Comparison of ENCODE assay signal across 15 mouse cellular contexts in the genomic region with DNA sequence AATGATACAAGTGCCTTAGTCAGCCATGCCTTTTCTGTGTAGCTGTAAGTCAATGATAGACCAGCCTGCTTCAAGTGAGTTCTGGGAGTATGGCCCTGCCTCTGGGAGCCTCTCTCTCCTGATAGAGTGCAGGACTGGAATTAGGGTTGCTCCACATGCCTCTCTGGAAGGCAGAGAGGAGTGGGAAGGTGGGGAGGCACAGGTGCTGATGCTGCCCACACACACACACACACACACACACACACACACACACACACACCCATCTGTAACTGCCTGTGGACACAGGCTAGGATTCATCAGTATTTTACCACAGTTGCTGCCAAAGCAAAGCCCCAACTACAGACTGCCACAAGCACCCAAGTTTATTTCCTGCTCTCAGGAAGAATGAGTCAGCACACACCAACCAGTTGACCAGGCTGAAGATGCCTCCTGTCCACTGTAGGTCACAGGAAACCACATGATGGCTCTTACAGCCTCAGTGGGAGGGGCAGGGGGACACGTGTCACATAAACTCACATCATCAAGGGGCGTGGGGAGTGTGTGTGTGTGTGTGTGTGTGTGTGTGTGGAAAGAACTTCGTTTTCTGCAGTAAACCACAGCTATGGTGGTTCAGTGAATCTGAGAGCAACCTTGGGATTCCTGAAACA. TPM values are rescaled to one million over a fixed set of nuclear protein-coding genes. Genes with fewer than 3 reads are reported as not detected.
DNase-seq lines count a peak whose midpoint lies in the region; ATAC-seq and TF ChIP-seq lines count a peak whose summit lies in the region.
"Had no signal": no experiment of that assay in that cellular context is flagged by ENCODE, and none has a peak within 500 bp of the region (broad histone marks: within the 10 kb centered on the region; RNA-seq: fewer than 3 reads in every experiment).

No protein-coding gene starts in this region.

- TF ChIP-seq POLR2A in myocyte (IDR thresholded peaks at IDR 0.05; ENCODE audit: insufficient read length, low read depth): no peak

- intact Hi-C loops in left cerebral cortex, postnatal 14 days (cut with DNase I): no loop called here

- H3K27me3 ChIP-seq in heart, embryonic 14.5 days (ENCODE audit: control insufficient read depth, insufficient read depth, low read length): no peaks in the 10 kb centered on the region
- H3K27me3 ChIP-seq in liver, embryonic 11.5 days (replicated peaks; ENCODE audit: control insufficient read depth, insufficient read depth, low read length): no peaks in the 10 kb centered on the region
- no peaks in the 10 kb centered on the region for H3K27me3 ChIP-seq in myocyte (ENCODE audit: control insufficient read depth, insufficient read depth, insufficient read length)
- H3K27me3 ChIP-seq: heart, embryonic 13.5 days; lung, embryonic 15.5 days; neural tube, embryonic 12.5 days had no signal

- H3K79me2 ChIP-seq in myocyte (ENCODE audit: control insufficient read depth, insufficient read depth): no peaks in the 10 kb centered on the region

- H3K36me3 ChIP-seq in heart, embryonic 14.5 days (ENCODE audit: control insufficient read depth, insufficient read depth, low read length): no peaks in the 10 kb centered on the region
- H3K36me3 ChIP-seq in liver, embryonic 11.5 days (ENCODE audit: control insufficient read depth, insufficient read depth, low read length): no peaks in the 10 kb centered on the region
- H3K36me3 ChIP-seq in myocyte (ENCODE audit: control insufficient read depth, insufficient read depth): no peaks in the 10 kb centered on the region
- H3K36me3 ChIP-seq: heart, embryonic 13.5 days; lung, embryonic 15.5 days; neural tube, embryonic 12.5 days had no signal

- H3K4me2 ChIP-seq in heart, embryonic 14.5 days (ENCODE audit: low read length): no peak overlapping the region
- no peak overlapping the region for H3K4me2 ChIP-seq in liver, embryonic 11.5 days
- H3K4me2 ChIP-seq in myocyte (ENCODE audit: low read depth): peak overlapping the region; percentile 50
- H3K4me2 ChIP-seq: heart, embryonic 13.5 days; lung, embryonic 15.5 days; neural tube, embryonic 12.5 days had no signal

- no peak overlapping the region for H3K9ac ChIP-seq in heart, embryonic 14.5 days (ENCODE audit: low read length)
- no peak overlapping the region for H3K9ac ChIP-seq in liver, embryonic 11.5 days (ENCODE audit: low read depth, low read length)
- H3K9ac ChIP-seq: heart, embryonic 13.5 days; lung, embryonic 15.5 days; neural tube, embryonic 12.5 days had no signal

- H3K4me3 ChIP-seq in heart, embryonic 14.5 days (ENCODE audit: control insufficient read depth in 1 of 2, insufficient read depth in 1 of 2, low read depth in 1 of 2, low read length in 2 of 2): no peak overlapping the region
- H3K4me3 ChIP-seq in liver, embryonic 11.5 days (ENCODE audit: low read depth, low read length): no peak overlapping the region
- no peak overlapping the region for H3K4me3 ChIP-seq in myocyte
- H3K4me3 ChIP-seq: heart, embryonic 13.5 days; lung, embryonic 15.5 days; neural tube, embryonic 12.5 days had no signal

- peaks cover 0 to 4% of the 10 kb centered on the region in 2 experiments; a peak in 1 of 4 replicates for H3K4me1 ChIP-seq in heart, embryonic 14.5 days (ENCODE audit: control insufficient read depth in 2 of 2, insufficient read depth in 2 of 2, low read length in 2 of 2)
- no peaks in the 10 kb centered on the region for H3K4me1 ChIP-seq in liver, embryonic 11.5 days (replicated peaks; ENCODE audit: control insufficient read depth, insufficient read depth, low read length)
- H3K4me1 ChIP-seq: lung, embryonic 15.5 days; neural tube, embryonic 12.5 days had no signal

- ATAC-seq in heart, embryonic 14.5 days (ENCODE audit: insufficient number of reproducible peaks, insufficient read depth, low FRiP score, low read depth): 0 out of 2 replicates have a peak, but pooled peaks have one; percentile 31
- ATAC-seq in liver, embryonic 11.5 days (replicated peaks; ENCODE audit: low FRiP score): 0 out of 2 replicates have a peak, but pooled peaks have one; percentile 31
- no peak for ATAC-seq in erythroid progenitor cell, adult 5-6 weeks (replicated peaks; ENCODE audit: low FRiP score, poor library complexity, severe bottlenecking)
- ATAC-seq: forebrain, embryonic 14.5 days had no signal

- H3ac ChIP-seq in myocyte (ENCODE audit: control insufficient read depth, insufficient read length): no peak overlapping the region

- DNase-seq in heart, postnatal 4 days: no peak
- DNase-seq in adrenal gland, postnatal 10 days: peak; percentile 10
- no peak for DNase-seq in liver, embryonic 11.5 days (ENCODE audit: low spot score)
- no peak for DNase-seq in left cerebral cortex, postnatal 14 days (ENCODE audit: low spot score in 2 of 2)
- no peak for DNase-seq in kidney, postnatal 14 days
- DNase-seq: kidney, adult 8-10 months; thymus, postnatal 25 days had no signal

- H3K27ac ChIP-seq in heart, embryonic 14.5 days (replicated peaks in 1 of 2; ENCODE audit: control insufficient read depth in 1 of 2, insufficient read depth in 1 of 2, low read depth in 2 of 2, low read length in 2 of 2): peak overlapping the region in 1 of 2 experiments; percentile 5; a peak in 1 of 4 replicates
- H3K27ac ChIP-seq in liver, embryonic 11.5 days (ENCODE audit: low read depth, low read length): no peak overlapping the region
- H3K27ac ChIP-seq: heart, embryonic 13.5 days; lung, embryonic 15.5 days; neural tube, embryonic 12.5 days had no signal

- 41% methylated on average over 3 of the region's 3 CpGs for whole genome bisulfite sequencing in heart, embryonic 14.5 days
- 35% methylated on average over 3 of the region's 3 CpGs for WGBS in liver, embryonic 11.5 days

- H3K9me3 ChIP-seq in heart, embryonic 14.5 days (ENCODE audit: control insufficient read depth, low read length): no peaks in the 10 kb centered on the region
- H3K9me3 ChIP-seq in liver, embryonic 11.5 days (ENCODE audit: control insufficient read depth, low read length): no peaks in the 10 kb centered on the region
- H3K9me3 ChIP-seq: heart, embryonic 13.5 days; lung, embryonic 15.5 days; neural tube, embryonic 12.5 days had no signal

TF ChIP-seq in myocyte, 11 proteins besides CTCF, POLR2A, EP300 and RAD21:
- TF ChIP-seq MAX (IDR thresholded peaks at IDR 0.05; ENCODE audit: low read depth) (no peak), USF1 (IDR thresholded peaks at IDR 0.05; ENCODE audit: low read depth) (peak; percentile 66), MYOD1 (IDR thresholded peaks at IDR 0.05; ENCODE audit: control insufficient read depth in 1 of 3, insufficient read length in 2 of 3, low read depth in 2 of 3) (peak in 2 of 3 experiments; percentile 33 to 82), MYOG (IDR thresholded peaks at IDR 0.05; ENCODE audit: control insufficient read depth in 1 of 3, insufficient read depth in 1 of 3, insufficient read length in 2 of 3, low read depth in 2 of 3) (peak; percentile 11 to 60 (median 26))

RNA-seq across cellular contexts. Expression of gene Cd300c, which starts 3.7 kb away (rescaled TPM):
- polyA plus RNA-seq in heart, embryonic 14.5 days (2014; fragmentation: Nextera tagmentation; extraction: Ambion mirVana): not detected in 2 replicates
- not detected for total RNA-seq in heart, postnatal 4 days (2021)
- total RNA-seq in adrenal gland, postnatal 10 days (2021): not detected
- polyA plus RNA-seq in liver, embryonic 11.5 days (2014; fragmentation: Nextera tagmentation; extraction: Ambion mirVana): not detected in 2 replicates
- not detected for polyA plus RNA-seq in myocyte (2012; fragmentation: generic; extraction: Trizol)
- not detected for total RNA-seq in left cerebral cortex, postnatal 14 days (2021)
- total RNA-seq in erythroid progenitor cell, adult 5-6 weeks (2015; ENCODE audit: low replicate concordance): not detected in 2 replicates
- not detected in 2 replicates for total RNA-seq in erythroid progenitor cell, adult 5-6 weeks (2017; ENCODE audit: low replicate concordance)
- total RNA-seq: MEL had no signal
- polyA plus RNA-seq: forebrain, embryonic 14.5 days; heart, embryonic 13.5 days; lung, embryonic 15.5 days; neural tube, embryonic 12.5 days had no signal

RNA-seq across cellular contexts. Expression of gene Cd300ld, which starts 24.4 kb away (rescaled TPM):
- 0.36 and 0.46 TPM in 2 replicates for polyA plus RNA-seq in heart, embryonic 14.5 days (2014; fragmentation: Nextera tagmentation; extraction: Ambion mirVana)
- under 1 TPM; 0.29 to 0.41 TPM for total RNA-seq in heart, postnatal 4 days (2021)
- total RNA-seq in adrenal gland, postnatal 10 days (2021): 1 to 10 TPM in 1 of 2 experiments, under 1 TPM in 1; 0.64 to 1.1 TPM
- polyA plus RNA-seq in liver, embryonic 11.5 days (2014; fragmentation: Nextera tagmentation; extraction: Ambion mirVana): 0.45 and 0.95 TPM in 2 replicates
- not detected for polyA plus RNA-seq in myocyte (2012; fragmentation: generic; extraction: Trizol)
- not detected for total RNA-seq in left cerebral cortex, postnatal 14 days (2021)
- total RNA-seq in erythroid progenitor cell, adult 5-6 weeks (2015; ENCODE audit: low replicate concordance): 2.9 and 6.8 TPM in 2 replicates
- total RNA-seq in erythroid progenitor cell, adult 5-6 weeks (2017; ENCODE audit: low replicate concordance): 3.0 and 4.2 TPM in 2 replicates
- total RNA-seq: MEL had no signal
- polyA plus RNA-seq: forebrain, embryonic 14.5 days had no signal

RNA-seq across cellular contexts. Expression of gene Cd300lb, which starts 31.1 kb away (rescaled TPM):
- 0.39 and 0.54 TPM in 2 replicates for polyA plus RNA-seq in heart, embryonic 14.5 days (2014; fragmentation: Nextera tagmentation; extraction: Ambion mirVana)
- total RNA-seq in heart, postnatal 4 days (2021): under 1 TPM; 0.19 to 0.32 TPM
- 1 to 10 TPM in 1 of 2 experiments, under 1 TPM in 1; 0.63 to 1.6 TPM for total RNA-seq in adrenal gland, postnatal 10 days (2021)
- 0.49 and 0.55 TPM in 2 replicates for polyA plus RNA-seq in liver, embryonic 11.5 days (2014; fragmentation: Nextera tagmentation; extraction: Ambion mirVana)
- polyA plus RNA-seq in myocyte (2012; fragmentation: generic; extraction: Trizol): 0.11 TPM
- not detected for total RNA-seq in left cerebral cortex, postnatal 14 days (2021)
- total RNA-seq in erythroid progenitor cell, adult 5-6 weeks (2015; ENCODE audit: low replicate concordance): 5.0 and 10.1 TPM in 2 replicates
- 1.8 and 2.3 TPM in 2 replicates for total RNA-seq in erythroid progenitor cell, adult 5-6 weeks (2017; ENCODE audit: low replicate concordance)
- total RNA-seq: MEL had no signal
- polyA plus RNA-seq: forebrain, embryonic 14.5 days; neural tube, embryonic 12.5 days had no signal

RNA-seq across cellular contexts. Expression of gene Cd300c2, which starts 36.4 kb away (rescaled TPM):
- 4.1 and 4.2 TPM in 2 replicates for polyA plus RNA-seq in heart, embryonic 14.5 days (2014; fragmentation: Nextera tagmentation; extraction: Ambion mirVana)
- 1 to 10 TPM in 1 of 2 experiments, under 1 TPM in 1; 0.97 to 1.1 TPM for total RNA-seq in heart, postnatal 4 days (2021)
- 1 to 10 TPM; 2.3 to 2.9 TPM for total RNA-seq in adrenal gland, postnatal 10 days (2021)
- 3.7 and 4.4 TPM in 2 replicates for polyA plus RNA-seq in liver, embryonic 11.5 days (2014; fragmentation: Nextera tagmentation; extraction: Ambion mirVana)
- polyA plus RNA-seq in myocyte (2012; fragmentation: generic; extraction: Trizol): not detected
- total RNA-seq in left cerebral cortex, postnatal 14 days (2021): 1 to 10 TPM; 3.8 to 4.1 TPM
- 8.0 and 12.6 TPM in 2 replicates for total RNA-seq in erythroid progenitor cell, adult 5-6 weeks (2015; ENCODE audit: low replicate concordance)
- 2.3 and 8.6 TPM in 2 replicates for total RNA-seq in erythroid progenitor cell, adult 5-6 weeks (2017; ENCODE audit: low replicate concordance)
- total RNA-seq: MEL had no signal

RNA-seq across cellular contexts. Expression of gene Cd300ld2, which starts 50.7 kb away (rescaled TPM):
- polyA plus RNA-seq in heart, embryonic 14.5 days (2014; fragmentation: Nextera tagmentation; extraction: Ambion mirVana): not detected in 2 replicates
- not detected for total RNA-seq in heart, postnatal 4 days (2021)
- not detected for total RNA-seq in adrenal gland, postnatal 10 days (2021)
- polyA plus RNA-seq in liver, embryonic 11.5 days (2014; fragmentation: Nextera tagmentation; extraction: Ambion mirVana): not detected in 2 replicates
- not detected for polyA plus RNA-seq in myocyte (2012; fragmentation: generic; extraction: Trizol)
- not detected for total RNA-seq in left cerebral cortex, postnatal 14 days (2021)
- not detected in 2 replicates for total RNA-seq in erythroid progenitor cell, adult 5-6 weeks (2015; ENCODE audit: low replicate concordance)
- total RNA-seq in erythroid progenitor cell, adult 5-6 weeks (2017; ENCODE audit: low replicate concordance): not detected in 2 replicates
- total RNA-seq: MEL had no signal
- polyA plus RNA-seq: forebrain, embryonic 14.5 days; heart, embryonic 13.5 days; lung, embryonic 15.5 days; neural tube, embryonic 12.5 days had no signal
